Mouse (Mus musculus): ENCODE data around the gene Megf9. TPM values are rescaled to one million over a fixed set of nuclear protein-coding genes. Genes with fewer than 3 reads are reported as not detected.

Gene Megf9
- 8.4 and 8.9 TPM in 2 replicates for polyA plus RNA-seq (2015; fragmentation: Nextera tagmentation; extraction: Ambion mirVana)

DNA sequence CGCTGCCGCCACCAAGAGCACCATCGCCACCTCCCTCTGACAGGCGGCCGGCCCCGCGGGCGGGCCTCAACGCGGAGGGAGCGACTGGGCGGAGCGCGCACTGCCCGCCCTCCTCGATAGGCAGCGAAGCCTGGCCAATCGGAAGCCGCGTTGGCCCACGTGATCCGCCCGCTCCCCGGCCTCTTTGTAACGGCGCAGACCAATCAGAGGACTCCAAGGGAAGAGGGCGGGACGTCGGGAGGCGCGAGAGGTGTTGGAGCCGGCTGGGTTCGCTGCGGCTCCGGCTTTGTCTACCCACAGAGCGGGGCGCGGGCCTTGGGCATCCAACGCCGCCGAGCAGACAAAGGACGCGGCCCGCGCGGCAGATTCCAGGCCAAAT lies at the start of gene Megf9:
Megf9 (minus strand) TSS at position 105 of the 379 bp plus-strand sequence.
- Histone ChIP-seq H3K27ac (peak within 1 kb of the TSS; percentile 91), H3K4me1 (peaks cover 29% of the 10 kb centered on the region), H3K27me3 (no peaks in the 10 kb centered on the region), H3K36me3 (no peaks in the 10 kb centered on the region), H3K4me2 (peak within 1 kb of the TSS; percentile 93), H3K9ac (peak within 1 kb of the TSS; percentile 81), H3K4me3 (peak within 1 kb of the TSS; percentile 93), H3K9me3 (no peaks in the 10 kb centered on the region)
- peak; percentile 99 for ATAC-seq (ENCODE audit: borderline replicate concordance, extremely low read depth, low FRiP score, low TSS enrichment)
- under 1% methylated on average over 42 of the region's 46 CpGs for WGBS

GRCm38 (mm10) chr4:70579654-70580053 lies 44.9 kb upstream of the Megf9 start:
- no peak overlapping the region for H3K4me3 ChIP-seq
- 34% methylated on average over 3 of the region's 3 CpGs for WGBS
- H3K27ac ChIP-seq, result no peak overlapping the region
- no peaks in the 10 kb centered on the region for H3K36me3 ChIP-seq
- no peaks in the 10 kb centered on the region for H3K27me3 ChIP-seq
- no peak overlapping the region for H3K9ac ChIP-seq
- no peak for ATAC-seq (ENCODE audit: borderline replicate concordance, extremely low read depth, low FRiP score, low TSS enrichment)
- H3K9me3 ChIP-seq, result no peaks in the 10 kb centered on the region
- H3K4me2 ChIP-seq, result no peak overlapping the region
- no peaks in the 10 kb centered on the region for H3K4me1 ChIP-seq

- WGBS, result 65% methylated on average over 3 of the region's 3 CpGs
- no peak overlapping the region for H3K9ac ChIP-seq
- no peaks in the 10 kb centered on the region for H3K4me1 ChIP-seq
- H3K4me3 ChIP-seq, result no peak overlapping the region
- H3K27ac ChIP-seq, result no peak overlapping the region
- H3K9me3 ChIP-seq, result no peaks in the 10 kb centered on the region
- H3K36me3 ChIP-seq, result no peaks in the 10 kb centered on the region
- no peak overlapping the region for H3K4me2 ChIP-seq
- H3K27me3 ChIP-seq, result no peaks in the 10 kb centered on the region
- ATAC-seq (ENCODE audit: borderline replicate concordance, extremely low read depth, low FRiP score, low TSS enrichment), result no peak
Observed at GRCm38 (mm10) chr4:70578301-70578700, 43.5 kb upstream of the Megf9 start.

DNA sequence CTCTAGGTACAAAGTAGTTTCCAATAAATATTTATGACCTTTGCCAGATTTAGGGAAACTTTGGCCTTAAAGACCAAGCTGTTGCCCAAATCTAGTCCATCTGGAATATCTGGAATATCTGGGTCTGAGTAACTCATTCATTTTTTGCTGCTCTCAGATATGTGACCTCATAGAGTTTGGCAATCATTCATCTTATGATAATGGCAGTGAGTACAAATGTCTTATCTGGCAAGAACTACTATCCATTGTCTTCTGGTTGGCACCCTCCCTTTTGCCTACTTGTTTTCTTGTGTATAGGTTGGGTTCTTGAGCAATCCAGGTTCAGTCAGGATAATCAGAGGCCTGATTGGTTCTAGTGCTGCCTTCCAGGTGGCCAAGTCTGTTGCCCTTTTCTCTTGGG lies 41.3 kb upstream of the Megf9 start:
- H3K27me3 ChIP-seq, result no peaks in the 10 kb centered on the region
- H3K4me1 ChIP-seq, result no peaks in the 10 kb centered on the region
- no peak for ATAC-seq (ENCODE audit: borderline replicate concordance, extremely low read depth, low FRiP score, low TSS enrichment)
- H3K4me3 ChIP-seq, result no peak overlapping the region
- H3K9me3 ChIP-seq, result no peaks in the 10 kb centered on the region
- no peak overlapping the region for H3K27ac ChIP-seq
- no peaks in the 10 kb centered on the region for H3K36me3 ChIP-seq
- H3K9ac ChIP-seq, result no peak overlapping the region
- H3K4me2 ChIP-seq, result no peak overlapping the region

DNA sequence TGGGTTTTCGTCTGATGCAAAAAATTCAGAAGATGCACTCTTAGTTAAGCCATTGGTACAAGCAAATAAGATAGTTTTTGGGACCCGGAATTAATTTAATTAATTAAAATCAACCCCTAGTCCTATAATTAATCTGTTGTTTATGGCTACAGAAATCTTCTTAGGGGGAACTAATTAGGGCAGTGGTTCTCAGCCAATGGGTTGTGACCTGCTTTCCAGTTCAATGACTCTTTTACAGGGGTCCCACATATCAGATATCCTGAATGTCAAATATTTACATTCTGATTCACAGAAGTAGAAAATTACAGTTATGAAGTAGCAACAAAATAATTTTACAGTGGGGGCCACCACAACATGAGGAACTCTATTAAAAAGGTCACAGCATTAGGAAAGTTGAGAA lies 39.1 kb upstream of the Megf9 start:
- ATAC-seq (ENCODE audit: borderline replicate concordance, extremely low read depth, low FRiP score, low TSS enrichment), result no peak
- Histone ChIP-seq H3K27ac (no peak overlapping the region), H3K9me3 (no peaks in the 10 kb centered on the region), H3K4me2 (no peak overlapping the region), H3K4me3 (no peak overlapping the region), H3K4me1 (no peaks in the 10 kb centered on the region), H3K36me3 (no peaks in the 10 kb centered on the region), H3K27me3 (no peaks in the 10 kb centered on the region), H3K9ac (no peak overlapping the region)
- WGBS, result 87% methylated on average over 2 of the region's 2 CpGs

GRCm38 (mm10) chr4:70553888-70554287 lies 19.1 kb upstream of the Megf9 start:
- WGBS, result 54% methylated on average over 2 of the region's 2 CpGs
- Histone ChIP-seq H3K27ac (no peak overlapping the region), H3K4me2 (no peak overlapping the region), H3K4me3 (no peak overlapping the region), H3K9ac (no peak overlapping the region), H3K9me3 (no peaks in the 10 kb centered on the region), H3K36me3 (no peaks in the 10 kb centered on the region), H3K4me1 (no peaks in the 10 kb centered on the region), H3K27me3 (no peaks in the 10 kb centered on the region)
- no peak for ATAC-seq (ENCODE audit: borderline replicate concordance, extremely low read depth, low FRiP score, low TSS enrichment)

DNA sequence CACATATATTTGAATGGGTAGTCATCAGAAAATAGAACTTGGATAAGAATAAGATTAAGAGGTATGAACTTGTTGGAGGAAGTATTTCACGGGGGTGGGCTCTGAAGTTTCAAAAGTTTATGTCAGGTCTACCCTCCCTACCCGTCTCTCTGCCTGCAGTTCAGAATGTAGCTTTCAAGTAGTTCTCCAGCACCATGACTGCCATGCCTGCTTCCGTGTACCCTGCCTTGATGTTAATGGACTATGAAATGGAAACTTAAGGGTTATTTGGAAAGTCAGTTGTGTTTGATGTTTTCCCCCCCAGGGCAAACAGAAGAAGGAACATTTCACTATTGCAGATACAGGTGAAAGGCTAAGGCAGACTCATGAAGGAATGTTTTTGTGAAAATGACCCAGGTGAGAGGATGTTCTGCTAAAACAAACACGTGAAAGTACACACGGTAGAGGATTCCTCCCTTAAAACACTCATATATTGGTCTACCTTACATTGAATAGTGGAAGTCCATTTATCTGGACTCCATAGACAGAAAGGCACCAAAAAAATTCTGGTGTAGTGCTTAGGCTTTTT lies 18.5 kb upstream of the Megf9 start:
- H3K9me3 ChIP-seq, result no peaks in the 10 kb centered on the region
- H3K4me3 ChIP-seq, result no peak overlapping the region
- WGBS, result 59% methylated on average over 5 of the region's 5 CpGs
- H3K4me1 ChIP-seq, result no peaks in the 10 kb centered on the region
- H3K36me3 ChIP-seq, result no peaks in the 10 kb centered on the region
- no peak for ATAC-seq (ENCODE audit: borderline replicate concordance, extremely low read depth, low FRiP score, low TSS enrichment)
- H3K9ac ChIP-seq, result no peak overlapping the region
- H3K27me3 ChIP-seq, result no peaks in the 10 kb centered on the region
- no peak overlapping the region for H3K27ac ChIP-seq
- H3K4me2 ChIP-seq, result no peak overlapping the region

- Histone ChIP-seq H3K9me3 (no peaks in the 10 kb centered on the region), H3K4me1 (no peaks in the 10 kb centered on the region), H3K4me2 (no peak overlapping the region), H3K27me3 (no peaks in the 10 kb centered on the region), H3K27ac (no peak overlapping the region), H3K36me3 (no peaks in the 10 kb centered on the region), H3K9ac (no peak overlapping the region), H3K4me3 (no peak overlapping the region)
- no peak for ATAC-seq (ENCODE audit: borderline replicate concordance, extremely low read depth, low FRiP score, low TSS enrichment)
- WGBS, result 83% methylated on average over 4 of the region's 4 CpGs
Observed at GRCm38 (mm10) chr4:70552120-70552519, 17.3 kb upstream of the Megf9 start.

- H3K4me1 ChIP-seq, result no peaks in the 10 kb centered on the region
- H3K9ac ChIP-seq, result no peak overlapping the region
- ATAC-seq (ENCODE audit: borderline replicate concordance, extremely low read depth, low FRiP score, low TSS enrichment), result no peak
- no peaks in the 10 kb centered on the region for H3K9me3 ChIP-seq
- H3K27ac ChIP-seq, result no peak overlapping the region
- 78% methylated on average over 8 of the region's 8 CpGs for WGBS
- no peak overlapping the region for H3K4me2 ChIP-seq
- H3K4me3 ChIP-seq, result no peak overlapping the region
- H3K36me3 ChIP-seq, result no peaks in the 10 kb centered on the region
- H3K27me3 ChIP-seq, result no peaks in the 10 kb centered on the region
Observed at GRCm38 (mm10) chr4:70547411-70548148, 12.8 kb upstream of the Megf9 start.

- Histone ChIP-seq H3K27me3 (no peaks in the 10 kb centered on the region), H3K27ac (no peak overlapping the region), H3K4me1 (no peaks in the 10 kb centered on the region), H3K36me3 (no peaks in the 10 kb centered on the region), H3K4me3 (no peak overlapping the region), H3K9ac (no peak overlapping the region), H3K4me2 (no peak overlapping the region), H3K9me3 (no peaks in the 10 kb centered on the region)
- 61% methylated on average over 2 of the region's 2 CpGs for WGBS
- no peak for ATAC-seq (ENCODE audit: borderline replicate concordance, extremely low read depth, low FRiP score, low TSS enrichment)
Observed at GRCm38 (mm10) chr4:70545869-70546542, 11.2 kb upstream of the Megf9 start.

GRCm38 (mm10) chr4:70544390-70544789 lies 9.6 kb upstream of the Megf9 start:
- Histone ChIP-seq H3K27me3 (no peaks in the 10 kb centered on the region), H3K4me3 (no peak overlapping the region), H3K4me2 (no peak overlapping the region), H3K9me3 (no peaks in the 10 kb centered on the region), H3K4me1 (no peaks in the 10 kb centered on the region), H3K9ac (no peak overlapping the region), H3K27ac (peak overlapping the region; percentile 1; the same call in 1 of the 2 replicates), H3K36me3 (no peaks in the 10 kb centered on the region)
- peak; percentile 59; the same call in 1 of the 2 replicates for ATAC-seq (ENCODE audit: borderline replicate concordance, extremely low read depth, low FRiP score, low TSS enrichment)
- 55% methylated on average over 3 of the region's 3 CpGs for WGBS

DNA sequence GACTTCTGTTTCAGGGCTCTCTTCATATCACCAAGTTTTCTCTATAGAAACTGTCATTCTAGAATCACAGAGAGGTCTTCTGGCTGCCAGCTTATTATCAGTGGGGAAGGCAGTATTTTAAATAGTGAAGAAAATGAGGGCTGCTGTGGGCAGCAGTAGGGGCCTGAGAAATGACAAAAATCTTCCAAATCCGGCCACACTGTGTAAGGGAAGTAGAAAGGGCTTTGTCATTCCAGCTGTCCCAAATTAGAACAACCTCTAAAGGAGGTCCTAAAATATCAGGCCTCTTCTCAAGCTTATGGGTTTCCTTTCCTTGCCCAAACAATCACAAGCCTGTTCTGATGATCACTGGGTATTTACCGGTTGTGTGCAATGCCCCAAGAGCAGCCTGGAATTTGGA lies 7.6 kb upstream of the Megf9 start:
- Histone ChIP-seq H3K27ac (no peak overlapping the region), H3K9me3 (no peaks in the 10 kb centered on the region), H3K36me3 (no peaks in the 10 kb centered on the region), H3K4me3 (no peak overlapping the region), H3K9ac (no peak overlapping the region), H3K4me2 (no peak overlapping the region), H3K4me1 (no peaks in the 10 kb centered on the region), H3K27me3 (no peaks in the 10 kb centered on the region)
- WGBS, result 58% methylated on average over 2 of the region's 2 CpGs
- ATAC-seq (ENCODE audit: borderline replicate concordance, extremely low read depth, low FRiP score, low TSS enrichment), result no peak

Measured in lung, embryonic 15.5 days (tissue).